Mouse (Mus musculus): ENCODE measurements around the gene Isca2.

Gene Isca2

GRCm38 (mm10) chr12:84819236-84820168 is 46.5 kb downstream of the Isca2 start:
- peak; percentile 85 for DNase-seq

- DNase-seq = no peak
Observed at GRCm38 (mm10) chr12:84823601-84824000, 50.5 kb downstream of the Isca2 start.

GRCm38 (mm10) chr12:84824203-84824602 is 51.2 kb downstream of the Isca2 start:
- DNase-seq = no peak
